Mouse (Mus musculus) c-Kit-negative CD71-positive TER-119-positive erythroid progenitor cells, embryonic 14.5 days (primary cell): Measurements from ENCODE around the gene Cypt12.

Experiments
- DNase-seq: peaks from one replicate; pipeline ENCODE4 v3.0.0-alpha.2; 2013; ENCODE audit warnings: low read depth, low spot score

The Cypt12 gene

GRCm38 (mm10) chr3:17948299-17948698 is at the start of gene Cypt12:
TSS of gene Cypt12 (plus strand) at chr3:17948410.
- DNase-seq = no peak

- DNase-seq = no peak
Measured at GRCm38 (mm10) chr3:17913796-17914195, 34.4 kb upstream of the Cypt12 start.

DNA sequence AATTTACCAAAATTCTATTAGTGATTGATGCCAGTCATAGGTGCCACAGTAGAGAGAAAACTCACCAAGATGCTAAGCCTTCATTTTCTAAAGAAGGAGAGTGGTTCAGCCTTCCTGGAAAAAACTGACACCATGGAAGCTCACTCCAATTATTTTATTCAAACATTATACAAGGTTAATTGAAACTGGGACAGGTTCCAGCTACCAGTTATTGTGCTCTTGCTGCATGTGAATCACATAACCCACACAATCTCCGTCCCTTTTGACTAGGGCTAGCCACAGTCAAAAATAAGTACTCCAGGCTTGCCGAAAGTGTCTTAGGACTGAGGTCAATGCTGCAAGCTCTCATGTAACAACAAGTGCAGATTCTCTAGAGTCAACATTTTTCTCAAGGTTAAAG is 8.0 kb upstream of the Cypt12 start:
- DNase-seq = no peak
